Mouse (Mus musculus): Measurements from ENCODE around the gene Slc46a3. TPM values are rescaled to one million over a fixed set of nuclear protein-coding genes. Genes with fewer than 3 reads are reported as not detected.
"Not testable (repeated sequence)": the region's sequence is repeated elsewhere in the genome, so short reads cannot be mapped to it uniquely, and the experiment has no call there.

Gene Slc46a3
- 1 to 10 TPM; 6.8 to 8.4 TPM for total RNA-seq (2021)
- long read RNA-seq, experiment 1, partial matches to known transcripts = 0 of 4 reads
- long read RNA-seq, experiment 1, other reads (novel, unspliced or antisense) = 1 of 4 reads
- long read RNA-seq, experiment 2, partial matches to known transcripts = 0 of 5 reads
- long read RNA-seq, experiment 2, other reads (novel, unspliced or antisense) = 1 of 5 reads

GRCm38 (mm10) chr5:147894455-147895076, at the start of gene Slc46a3:
Gene Slc46a3, minus strand, starts transcription at chr5:147894815.
- peak; percentile 96 for DNase-seq

- no peak for DNase-seq
These were observed 44.6 kb upstream of the Slc46a3 start for GRCm38 (mm10) chr5:147939226-147939625.

- DNase-seq = no peak
These were observed 40.5 kb upstream of the Slc46a3 start for GRCm38 (mm10) chr5:147935096-147935495.

GRCm38 (mm10) chr5:147928668-147929497, 34.3 kb upstream of the Slc46a3 start:
- DNase-seq = no peak

GRCm38 (mm10) chr5:147925935-147926604, 31.5 kb upstream of the Slc46a3 start:
- DNase-seq = peak; percentile 49

GRCm38 (mm10) chr5:147924621-147925020, 30.0 kb upstream of the Slc46a3 start:
- DNase-seq = no peak

- peak; percentile 41 for DNase-seq
These were observed 23.6 kb upstream of the Slc46a3 start for GRCm38 (mm10) chr5:147918044-147918846.

GRCm38 (mm10) chr5:147916171-147916570, 21.6 kb upstream of the Slc46a3 start:
- DNase-seq = peak; percentile 58

- no peak for DNase-seq
These were observed 20.5 kb upstream of the Slc46a3 start for GRCm38 (mm10) chr5:147915038-147915566.

- DNase-seq = no peak
These were observed 18.7 kb upstream of the Slc46a3 start for GRCm38 (mm10) chr5:147913241-147913842.

- DNase-seq = peak; percentile 25
These were observed 17.1 kb upstream of the Slc46a3 start for GRCm38 (mm10) chr5:147911744-147912143.

GRCm38 (mm10) chr5:147910807-147911509, 16.3 kb upstream of the Slc46a3 start:
- peak; percentile 17 for DNase-seq

- DNase-seq = peak; percentile 56
These were observed 13.2 kb upstream of the Slc46a3 start for GRCm38 (mm10) chr5:147907851-147908250.

GRCm38 (mm10) chr5:147907144-147907543, 12.5 kb upstream of the Slc46a3 start:
- DNase-seq = no peak

GRCm38 (mm10) chr5:147903166-147903565, 8.6 kb upstream of the Slc46a3 start:
- no peak for DNase-seq

- DNase-seq = no peak
These were observed 7.6 kb upstream of the Slc46a3 start for GRCm38 (mm10) chr5:147902008-147902757.

- DNase-seq = no peak
These were observed 4.4 kb upstream of the Slc46a3 start for GRCm38 (mm10) chr5:147898968-147899549.

GRCm38 (mm10) chr5:147898254-147898653, 3.6 kb upstream of the Slc46a3 start:
- no peak for DNase-seq

GRCm38 (mm10) chr5:147896501-147896900, 1.9 kb upstream of the Slc46a3 start:
- not testable (repeated sequence) for DNase-seq

Data from adrenal gland, postnatal 10 days (tissue).